Mouse (Mus musculus) spleen, adult 2 months (tissue): ENCODE measurements around the gene Cfap61.

Source experiments
- CTCF ChIP-seq: fragments of 200-500 bp; IDR thresholded peaks from 2 replicates; pipeline ENCODE4 v1.5.1; 2011; ENCODE audit warnings: mild to moderate bottlenecking, inconsistent platforms; ENCODE audit not compliant: insufficient read depth, insufficient read length, insufficient replicate concordance; ENCODE audit errors: extremely low read depth
- POLR2A ChIP-seq: fragments of 200-500 bp; IDR thresholded peaks from 2 replicates; pipeline ENCODE4 v1.6.1; 2011; ENCODE audit warnings: low read depth, low read length, inconsistent platforms

DNA sequence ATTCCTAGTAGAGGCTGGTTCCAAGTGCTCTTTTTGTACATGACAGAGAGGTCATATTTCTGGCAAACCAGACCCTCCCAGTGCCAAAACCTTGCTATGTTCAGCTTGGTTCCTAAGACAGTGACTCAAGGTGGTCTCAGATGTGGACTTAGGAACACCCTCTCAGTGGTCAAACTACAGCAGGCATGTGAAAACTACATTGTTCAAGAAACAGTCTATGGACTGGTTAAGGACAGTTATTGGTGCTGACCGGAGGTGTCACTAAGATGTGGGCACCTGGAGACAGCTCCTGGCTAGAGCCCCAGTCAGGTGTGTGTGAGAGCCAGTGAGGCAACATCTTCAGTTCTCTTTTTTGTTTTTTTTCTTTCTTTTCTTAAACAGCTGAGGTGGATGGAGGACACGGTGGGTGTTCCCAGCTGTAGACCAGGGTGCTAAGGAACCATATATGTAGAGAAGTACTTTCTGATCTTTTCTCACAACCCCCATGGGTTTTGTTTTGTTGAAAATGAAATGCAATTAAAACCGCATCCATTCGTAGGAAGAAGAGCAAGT, 304.7 kb downstream of the Cfap61 start:
- no peak for TF ChIP-seq CTCF
- TF ChIP-seq POLR2A, result no peak
